Mouse (Mus musculus) mouse embryonic stem cell (cell line): ENCODE measurements around the gene Olfr807.

Source experiments
- in situ Hi-C, 2 experiments: fragments of 300-500 bp; cut with MboI; formaldehyde crosslinking; loops; 1 replicate in 1 of 2; 3 replicates in 1 of 2; pipeline ENCODE4 v1.14.3; 2019 to 2020; ENCODE audit warnings: low sequenced_read_pairs in 2 of 2, low pct_unique_long_range_greater_than_20kb in 1 of 2, mixed read lengths in 1 of 2; ENCODE audit not compliant: unreplicated experiment in 1 of 2

Gene Olfr807

DNA sequence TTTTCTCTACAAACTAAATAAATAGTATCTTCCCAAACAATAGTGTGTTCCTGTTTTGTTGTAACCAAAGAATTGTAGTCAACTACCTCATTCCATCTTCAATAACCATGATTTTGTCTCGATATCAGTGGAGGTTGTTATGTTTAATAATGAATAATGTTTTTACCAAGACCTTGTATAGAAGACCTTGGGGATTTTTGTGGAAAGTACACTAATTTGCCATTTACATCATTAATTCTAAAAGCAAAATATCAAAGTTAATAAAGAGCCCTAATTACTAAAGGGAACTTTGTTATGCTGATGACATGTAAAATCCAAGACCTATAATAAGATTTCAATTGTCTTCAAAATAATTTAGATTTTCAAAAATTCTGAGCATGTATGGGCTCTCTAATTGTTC, at the start of gene Olfr807:
Gene Olfr807 (minus strand): TSS at position 101 of the 400 bp plus-strand sequence.
- in situ Hi-C loops, result no loop called here

DNA sequence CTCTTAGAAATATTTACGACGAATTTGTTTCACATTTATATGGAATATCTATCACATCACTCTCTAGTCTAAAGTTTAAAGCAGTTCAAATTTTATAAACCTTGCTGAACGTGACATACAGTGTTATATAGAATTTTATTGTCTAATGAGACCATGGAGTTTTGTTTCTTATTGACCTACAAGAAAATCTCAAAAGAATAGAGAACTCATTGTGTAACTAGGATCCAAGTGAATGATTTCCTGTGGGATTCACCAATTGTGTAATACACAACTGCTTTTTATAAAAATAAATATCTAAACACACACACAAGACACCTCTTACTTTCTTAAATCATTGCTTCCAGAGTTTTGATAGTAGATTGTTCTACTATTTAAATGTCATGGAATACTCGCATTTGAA, 46.7 kb upstream of the Olfr807 start, which contains the start of gene Olfr811:
Gene Olfr811 (minus strand): TSS at position 101 of the 400 bp plus-strand sequence.
- in situ Hi-C loops, result no loop called here

DNA sequence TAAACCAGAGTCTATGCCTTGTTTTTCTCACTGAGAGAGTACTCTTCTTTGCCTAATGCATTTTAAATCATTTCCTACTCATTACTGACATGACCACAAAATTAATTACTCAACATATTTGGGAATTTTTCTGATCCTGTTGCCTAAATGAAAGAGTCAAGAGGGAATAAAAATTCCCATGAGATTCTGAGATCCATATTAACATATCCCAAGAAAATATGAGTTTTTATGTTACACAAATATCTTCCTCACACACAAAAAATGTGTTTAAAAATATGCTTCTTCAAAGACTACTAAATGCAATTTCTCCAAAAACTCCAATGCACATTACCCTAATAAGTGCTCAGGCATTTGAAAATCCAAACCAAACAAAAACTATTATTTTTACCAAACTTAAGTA, 37.2 kb upstream of the Olfr807 start, which contains the start of gene Olfr810:
Gene Olfr810 (minus strand): TSS at position 101 of the 400 bp plus-strand sequence.
- in situ Hi-C loops, result no loop called here

DNA sequence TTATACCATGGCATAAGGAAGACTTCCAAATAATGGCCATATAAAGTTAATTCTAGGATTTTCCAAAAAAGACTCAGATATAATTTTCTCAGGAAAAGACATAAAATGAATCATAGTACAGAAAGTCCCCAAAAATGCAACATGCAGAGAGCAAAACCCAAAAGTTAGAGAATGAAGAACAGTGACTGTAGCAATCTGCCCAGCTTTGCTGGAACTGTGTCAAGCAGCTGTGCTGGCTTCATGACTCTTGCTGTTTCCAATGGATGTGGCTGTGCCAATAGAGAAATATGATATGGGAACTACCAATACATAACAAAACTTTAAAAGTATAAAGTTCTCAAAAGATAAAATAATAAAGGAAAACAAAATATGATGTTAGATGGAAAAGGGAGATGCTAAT, 20.5 kb upstream of the Olfr807 start:
- in situ Hi-C loops, result no loop called here

DNA sequence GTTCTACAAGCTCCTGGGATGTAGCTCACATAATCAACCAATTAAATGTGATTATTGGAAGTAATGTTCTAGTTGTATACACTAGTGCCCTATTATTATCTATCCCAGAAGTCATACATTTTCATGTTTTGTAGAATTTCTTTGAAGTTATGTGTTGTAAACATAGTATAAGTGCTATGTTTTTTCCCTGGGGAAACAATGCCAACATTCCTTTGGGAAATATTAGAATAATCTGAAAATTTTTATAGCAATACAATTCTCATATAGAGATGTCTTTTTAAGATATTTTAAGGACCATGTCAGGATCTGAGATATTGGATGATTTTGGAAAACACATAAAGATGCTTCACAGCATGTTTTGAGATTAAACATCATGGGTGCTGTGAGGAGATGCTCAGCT, 16.7 kb upstream of the Olfr807 start, which contains the start of gene Olfr809:
Gene Olfr809 (plus strand): TSS at position 301 of the 400 bp plus-strand sequence.
- in situ Hi-C loops, result no loop called here

DNA sequence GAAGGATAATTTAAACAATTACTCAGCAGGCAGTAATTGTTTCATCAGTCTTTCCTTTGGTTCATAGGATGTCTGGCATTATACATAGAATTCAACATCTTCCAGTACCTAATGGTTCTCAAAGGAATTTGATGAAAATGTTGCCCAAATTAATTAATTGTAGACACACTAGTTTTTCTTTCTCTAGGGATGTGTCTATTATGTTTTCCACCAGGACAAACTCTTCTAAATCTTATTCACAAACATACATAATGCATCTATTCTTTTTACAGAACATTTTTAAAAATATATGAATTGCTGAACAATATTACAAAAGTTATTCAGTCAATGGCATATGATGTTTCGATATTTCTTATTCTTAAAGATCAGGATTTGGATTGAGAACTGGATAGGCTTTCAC, 7.6 kb upstream of the Olfr807 start, which contains the start of gene Olfr808:
Gene Olfr808 (plus strand): TSS at position 301 of the 400 bp plus-strand sequence.
- in situ Hi-C loops, result no loop called here

DNA sequence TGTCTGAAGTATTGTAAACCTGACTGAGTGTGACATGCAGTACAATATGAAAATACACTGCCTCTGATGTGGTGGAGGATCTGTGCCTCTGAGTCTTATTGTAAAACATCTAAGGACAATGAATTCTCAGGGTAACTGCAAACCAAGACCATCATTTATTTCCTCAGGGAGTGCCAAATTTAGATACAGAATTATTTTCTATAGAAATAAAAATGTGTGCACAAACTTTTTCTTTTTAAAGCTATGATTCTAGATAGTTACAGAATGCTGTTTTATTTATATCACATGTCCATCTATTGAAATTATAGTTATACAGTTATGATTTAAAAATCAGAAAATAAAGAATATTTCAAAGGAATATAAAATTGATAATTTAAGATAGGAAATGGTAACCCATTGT, 15.8 kb downstream of the Olfr807 start, which contains the start of gene Olfr806:
Gene Olfr806 (minus strand): TSS at position 101 of the 400 bp plus-strand sequence.
- in situ Hi-C loops, result no loop called here

DNA sequence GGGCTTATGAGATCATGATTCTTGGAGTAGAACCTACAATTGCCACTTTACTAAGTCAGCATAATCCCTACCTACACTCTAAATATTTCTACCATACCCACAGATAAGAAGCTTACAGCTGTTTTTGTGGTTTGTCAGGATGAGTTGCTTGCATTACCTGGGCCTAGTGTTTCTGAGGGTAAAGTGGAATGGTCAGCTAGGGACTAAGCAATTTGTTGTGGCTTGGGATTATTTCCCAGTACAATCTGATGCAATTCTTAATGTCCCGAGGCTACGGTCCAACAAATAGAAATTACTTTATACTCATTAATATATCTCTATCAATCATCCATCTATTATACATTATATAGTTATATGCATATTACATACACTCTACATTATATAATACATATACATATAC, 28.3 kb downstream of the Olfr807 start, which contains the start of gene Olfr805:
Gene Olfr805 (minus strand): TSS at position 101 of the 400 bp plus-strand sequence.
- in situ Hi-C loops, result no loop called here
